Mouse (Mus musculus): ENCODE measurements around the gene Hoxc9.

Hoxc9 gene

DNA sequence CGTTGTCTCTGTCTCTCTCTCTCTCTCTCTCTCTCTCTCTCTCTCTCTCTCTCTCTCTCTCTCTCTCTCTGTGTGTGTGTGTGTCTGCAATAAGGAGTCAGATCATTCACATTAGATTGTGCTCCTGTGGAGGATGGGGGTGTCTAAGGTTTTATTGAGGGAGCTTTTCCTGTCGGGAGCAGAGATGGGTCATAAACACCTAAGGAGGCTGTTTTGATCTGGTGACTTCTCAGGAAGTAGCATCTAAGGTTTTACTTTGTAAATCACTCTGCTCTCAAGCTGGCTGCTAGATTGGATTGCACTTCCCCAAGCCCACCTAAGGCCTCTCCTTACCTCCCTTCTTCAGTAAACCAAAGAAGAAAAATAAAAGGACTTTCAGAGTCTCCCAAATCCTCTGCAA lies 47.9 kb downstream of the Hoxc9 start:
- DNase-seq (ENCODE audit: low spot score): no peak

DNA sequence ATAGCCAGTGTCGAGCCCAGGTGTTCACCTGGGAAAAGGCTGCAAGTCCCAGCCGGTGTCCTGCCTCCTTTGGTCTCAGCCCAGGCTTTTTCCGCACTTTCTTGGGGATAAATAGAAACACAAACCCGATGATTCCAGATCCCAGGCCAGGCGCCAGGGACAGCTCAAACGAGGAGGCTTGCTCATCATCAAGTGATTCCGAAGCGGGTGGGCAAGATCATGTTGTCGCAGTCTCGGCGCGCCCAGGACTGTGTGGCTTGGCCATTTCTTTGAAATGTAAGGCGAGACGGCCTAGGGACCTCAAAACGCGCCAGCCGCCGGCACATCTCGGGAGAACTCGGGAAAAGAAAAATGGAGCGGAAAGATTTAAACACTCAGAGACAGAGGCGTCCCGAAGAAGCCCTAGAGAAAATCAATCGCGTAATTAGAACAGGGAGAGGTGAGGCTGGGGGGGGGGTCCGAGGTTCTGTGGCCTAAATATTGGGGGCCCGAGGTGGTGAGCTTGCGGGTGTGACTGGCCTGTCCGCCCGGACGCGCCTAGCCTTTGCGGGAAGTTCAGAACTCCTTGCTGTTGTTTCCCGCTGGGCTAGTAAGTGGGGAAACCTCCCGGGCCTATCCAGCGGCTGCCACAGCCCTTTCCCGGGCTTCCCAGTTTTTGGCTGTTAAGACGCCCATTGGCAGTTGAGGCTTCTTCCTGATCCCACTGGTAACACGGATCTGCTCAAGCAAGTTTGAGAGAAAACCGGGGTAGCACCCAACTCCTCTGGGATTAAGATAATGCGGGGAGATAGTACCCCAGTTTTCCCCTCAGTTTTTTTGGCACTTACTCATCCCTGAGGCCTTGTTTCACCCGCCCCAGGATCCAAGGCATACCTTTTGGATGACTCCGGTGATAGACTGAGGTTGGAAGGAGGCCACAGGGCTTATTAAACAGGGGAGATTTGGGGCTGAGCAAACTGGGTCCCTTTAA lies 51.3 kb downstream of the Hoxc9 start:
- no peak for DNase-seq (ENCODE audit: low spot score)

DNA sequence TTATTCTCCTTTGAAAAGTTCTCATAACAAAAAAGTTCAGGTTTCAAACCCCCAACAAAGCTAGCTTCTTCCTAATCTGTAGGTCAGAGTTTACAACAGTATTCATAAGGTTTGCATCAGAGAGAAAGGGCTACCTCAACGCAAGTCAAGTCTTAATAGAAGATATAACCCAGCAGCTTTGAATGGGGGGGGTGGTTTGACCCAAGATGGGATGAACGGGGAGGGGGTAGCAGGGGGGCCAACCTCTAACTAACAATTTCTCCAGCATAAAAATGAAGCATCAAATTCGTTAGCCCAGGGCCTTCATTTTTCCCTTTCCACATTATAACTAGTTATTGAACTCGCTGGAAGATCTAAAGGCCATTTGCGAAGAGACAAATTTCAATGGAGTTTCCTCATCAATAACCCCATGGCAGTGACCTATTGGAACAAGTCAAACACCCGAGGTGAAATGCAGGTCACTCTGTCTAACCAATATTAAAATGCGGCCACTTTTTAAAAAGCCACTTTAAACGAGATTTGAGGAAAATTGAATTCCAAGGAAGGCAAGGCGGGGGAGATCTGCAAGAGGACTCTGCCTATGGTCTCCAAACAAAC lies 52.8 kb downstream of the Hoxc9 start:
- DNase-seq (ENCODE audit: low spot score): no peak

DNA sequence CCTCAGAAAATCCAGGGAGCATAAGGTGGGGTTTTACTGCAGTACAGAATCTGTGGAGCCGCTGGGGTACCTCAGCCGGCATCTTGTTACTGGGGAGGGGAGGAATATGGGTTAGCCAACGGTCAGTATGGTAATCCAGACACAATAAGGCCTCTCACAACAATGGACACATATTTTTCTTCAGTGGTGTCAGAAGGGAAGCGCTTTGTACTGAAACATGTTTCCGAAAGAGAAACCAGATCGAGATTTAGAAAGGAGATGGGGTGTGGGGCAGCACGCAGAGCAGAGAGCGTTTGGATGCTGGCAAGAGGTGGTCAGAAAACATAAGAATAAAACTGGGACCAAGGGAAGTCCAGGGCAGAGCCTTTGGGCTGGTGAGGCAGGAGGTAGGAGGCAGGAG lies 53.9 kb downstream of the Hoxc9 start:
- DNase-seq (ENCODE audit: low spot score): no peak

DNA sequence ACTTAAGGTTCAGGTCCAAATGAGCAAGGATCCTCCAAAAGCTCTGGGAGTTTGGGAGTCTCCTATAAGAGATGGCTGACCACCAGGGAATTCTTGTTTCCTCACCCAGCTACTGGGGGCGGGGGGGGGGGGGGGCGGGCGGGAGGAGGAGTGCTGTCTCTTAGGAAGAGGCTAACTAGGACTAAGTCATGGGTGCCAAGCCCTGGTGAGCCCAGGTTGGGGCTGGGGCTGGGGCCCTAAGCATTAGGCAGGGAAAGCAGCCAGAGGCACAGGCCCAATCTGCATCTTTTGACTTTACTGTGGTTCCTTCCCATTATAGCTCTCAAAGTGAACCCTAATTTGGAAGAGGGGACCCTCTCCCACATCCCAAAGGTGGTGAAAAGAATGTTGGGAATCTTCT lies 55.9 kb downstream of the Hoxc9 start:
- DNase-seq (ENCODE audit: low spot score): no peak

DNA sequence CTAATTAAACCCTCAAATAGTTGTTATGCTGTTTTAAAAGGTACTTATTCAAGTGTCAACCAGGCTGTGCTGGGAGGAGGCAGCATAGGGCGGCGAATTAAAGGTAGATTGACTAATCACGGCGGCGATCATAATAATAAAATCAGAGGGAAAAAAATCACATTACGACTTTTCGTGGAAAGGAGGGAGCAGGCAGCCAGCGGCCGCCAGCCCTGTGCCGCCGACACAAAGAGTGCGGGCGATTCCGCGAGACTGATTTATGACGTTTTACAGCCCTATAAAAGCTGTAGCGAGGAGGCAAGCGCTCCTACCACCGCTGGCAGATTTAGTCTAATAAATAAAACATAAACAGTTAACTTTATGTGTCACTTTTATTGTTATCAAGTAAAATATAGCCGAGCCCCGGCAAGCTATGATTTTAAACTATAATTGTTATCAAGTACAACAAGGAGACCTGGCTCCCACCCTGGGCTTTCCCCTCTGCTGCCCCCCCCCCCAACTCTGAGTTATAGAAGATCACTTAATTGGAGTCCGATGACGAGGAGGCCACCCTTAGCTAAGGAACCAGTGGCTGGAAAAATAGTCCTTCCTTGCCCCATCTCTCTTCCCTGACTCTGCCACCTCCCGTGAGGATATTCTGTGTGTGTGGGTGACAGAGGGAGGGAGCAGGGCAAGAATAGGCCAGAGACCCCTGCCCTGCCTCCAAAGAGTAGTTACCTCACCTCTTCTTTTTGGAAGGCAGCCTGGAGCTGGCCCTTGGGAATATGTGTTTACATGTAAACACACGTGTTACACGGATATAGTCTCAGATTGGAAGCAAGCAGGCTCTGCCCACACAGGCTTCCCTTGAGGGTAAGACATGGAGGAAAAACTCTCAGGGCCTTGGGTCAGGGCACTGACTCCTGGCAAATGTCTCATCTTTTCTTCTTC lies 56.7 kb downstream of the Hoxc9 start:
- no peak for DNase-seq (ENCODE audit: low spot score)

DNA sequence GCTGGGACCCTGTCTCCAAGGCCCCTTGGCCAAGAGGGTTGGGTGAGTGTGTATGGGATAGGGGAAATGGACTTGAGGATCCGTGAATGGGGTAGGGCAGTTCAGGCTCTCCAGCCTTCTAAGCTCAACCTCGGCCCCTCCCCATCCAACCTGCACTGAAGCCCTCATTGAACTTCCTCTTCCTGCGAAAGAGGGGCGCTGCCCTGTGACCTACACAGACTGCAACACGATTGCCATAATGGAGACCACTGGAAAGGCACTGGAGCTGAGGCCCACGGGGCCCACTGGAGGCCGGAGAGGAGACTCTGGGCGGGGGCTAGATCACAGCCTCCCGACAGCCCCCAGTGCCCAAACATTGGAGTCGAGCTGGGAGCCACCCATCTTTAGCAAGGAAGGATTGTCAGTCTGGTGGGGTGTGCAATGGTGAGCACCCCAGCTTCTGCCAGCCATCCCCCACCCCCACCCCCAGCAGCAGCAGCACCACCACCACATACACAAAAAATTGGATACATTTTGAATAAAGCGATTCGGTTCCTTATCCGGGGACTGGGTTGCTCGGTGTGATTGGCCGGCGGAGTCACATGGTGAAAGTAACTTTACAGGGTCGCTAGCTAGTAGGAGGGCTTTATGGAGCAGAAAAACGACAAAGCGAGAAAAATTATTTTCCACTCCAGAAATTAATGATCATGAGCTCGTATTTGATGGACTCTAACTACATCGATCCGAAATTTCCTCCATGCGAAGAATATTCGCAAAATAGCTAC lies 58.0 kb downstream of the Hoxc9 start:
- DNase-seq (ENCODE audit: low spot score): no peak

Data from urinary bladder, postnatal 10 days (tissue).